Mouse (Mus musculus) testis, postnatal 14 days (tissue): ENCODE measurements around the gene Nek7.

Experiments
- DNase-seq: peaks from one replicate; pipeline ENCODE4 v3.0.0; 2021; ENCODE audit warnings: low spot score

Gene Nek7

DNA sequence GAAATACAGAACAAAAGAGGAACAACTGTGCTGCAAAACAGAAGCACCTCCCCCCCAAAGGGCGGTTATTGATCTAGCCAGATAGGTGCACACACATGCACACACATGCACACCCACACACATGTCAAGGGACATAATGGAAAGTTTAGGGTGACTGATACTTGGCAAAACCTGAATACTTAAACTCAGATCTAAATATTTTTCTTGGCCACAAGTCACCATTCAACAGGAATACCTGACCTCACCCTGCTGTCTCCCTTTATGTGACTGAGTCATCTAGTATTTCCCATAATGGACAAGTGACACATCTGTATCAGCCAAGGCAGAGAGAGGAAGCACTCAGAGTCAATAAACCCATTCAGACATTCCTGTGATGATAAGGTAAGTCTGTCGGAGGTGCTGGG, 48.9 kb downstream of the Nek7 start:
- DNase-seq, result no peak

DNA sequence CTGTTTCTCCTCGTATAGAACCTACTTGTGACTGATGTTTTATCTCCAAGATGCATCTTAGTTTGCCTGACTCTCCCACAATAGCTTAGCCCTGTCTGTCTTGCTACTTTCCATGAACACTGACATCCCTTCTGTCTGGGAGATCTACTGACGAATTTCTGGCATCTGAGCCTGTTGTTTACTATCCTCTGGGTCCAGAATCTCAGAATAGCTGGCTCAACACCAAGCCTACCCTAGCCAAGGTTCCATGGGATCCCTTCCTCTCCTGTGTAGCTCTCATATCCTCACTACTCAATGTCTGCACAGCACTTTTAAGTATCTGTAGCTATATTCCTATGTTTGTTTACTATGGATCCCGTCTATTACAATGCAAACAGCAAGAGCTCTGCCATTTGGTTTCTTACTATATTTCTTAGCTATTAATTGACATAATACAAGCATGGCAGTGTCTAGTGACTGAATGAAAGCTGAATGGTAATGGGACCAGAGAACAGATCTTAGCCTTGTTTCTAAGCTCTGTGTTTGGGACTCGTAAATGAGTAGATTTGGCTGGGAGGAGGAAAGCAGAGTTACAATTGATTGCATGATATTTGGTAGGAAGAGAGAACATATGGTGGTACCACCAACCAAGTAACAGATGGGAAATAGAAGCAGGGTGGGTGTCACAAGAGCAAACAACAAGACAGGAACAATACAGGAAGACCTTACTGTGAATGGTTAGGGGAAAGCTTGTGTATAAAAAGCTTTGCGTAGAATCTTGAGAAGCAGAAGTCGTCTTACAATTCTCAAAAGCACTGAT, 51.3 kb downstream of the Nek7 start:
- no peak for DNase-seq

DNA sequence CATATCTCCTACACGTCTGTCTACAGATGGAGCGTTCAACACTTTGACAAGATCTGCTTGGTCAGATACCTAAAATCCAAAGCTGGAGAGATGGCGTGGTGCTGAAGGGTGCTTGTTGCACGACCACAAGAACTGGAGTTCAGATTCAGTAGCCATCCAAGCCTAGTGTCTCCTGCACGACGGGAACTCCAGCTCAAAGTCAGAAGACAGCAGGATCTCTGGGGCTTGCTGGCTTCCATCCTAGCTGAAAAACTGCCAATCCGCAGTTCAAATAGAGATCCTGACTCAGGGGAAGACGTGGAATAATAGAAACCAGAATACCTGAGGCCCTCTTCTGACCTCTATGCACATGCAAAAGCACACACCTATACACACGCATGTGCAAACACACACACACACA, 52.0 kb downstream of the Nek7 start:
- no peak for DNase-seq

DNA sequence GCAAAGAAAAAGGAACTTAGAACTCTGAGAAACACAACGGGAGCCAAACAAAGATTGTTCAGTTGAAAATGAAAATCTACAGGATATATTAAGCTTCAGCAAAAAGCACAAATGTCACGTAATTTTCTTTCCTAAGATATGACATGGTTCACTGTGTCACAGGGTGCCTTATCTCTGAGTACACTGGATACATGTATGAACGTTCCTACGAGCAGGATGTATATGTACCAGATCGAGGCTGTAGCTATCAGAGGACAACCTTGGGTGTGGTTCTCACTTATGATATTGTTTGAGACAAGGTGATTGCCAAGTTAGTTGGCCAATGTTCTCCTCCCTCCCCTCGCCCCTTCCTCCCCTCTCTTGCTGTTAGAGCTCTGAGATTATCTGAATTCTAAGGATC, 55.3 kb downstream of the Nek7 start:
- DNase-seq, result no peak

DNA sequence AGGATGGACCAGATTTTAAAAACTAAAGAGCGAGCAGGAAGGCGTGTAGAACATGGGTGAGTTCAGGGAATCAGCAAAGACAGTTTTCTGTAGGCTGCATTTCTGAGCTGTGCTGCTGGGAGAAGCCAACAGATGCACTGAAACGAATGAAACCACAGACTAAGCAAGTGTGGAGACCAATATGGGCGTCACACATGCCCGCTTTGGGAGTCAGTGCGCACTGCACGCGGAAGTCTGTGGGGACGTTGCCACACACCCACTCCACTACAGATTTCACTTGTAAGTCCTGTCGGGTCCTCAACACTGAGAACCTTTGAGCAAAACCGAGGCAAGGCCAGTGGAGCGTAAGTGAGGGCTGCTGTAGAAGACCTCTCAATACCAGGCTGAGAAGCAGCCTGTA, 59.2 kb downstream of the Nek7 start:
- DNase-seq, result no peak

DNA sequence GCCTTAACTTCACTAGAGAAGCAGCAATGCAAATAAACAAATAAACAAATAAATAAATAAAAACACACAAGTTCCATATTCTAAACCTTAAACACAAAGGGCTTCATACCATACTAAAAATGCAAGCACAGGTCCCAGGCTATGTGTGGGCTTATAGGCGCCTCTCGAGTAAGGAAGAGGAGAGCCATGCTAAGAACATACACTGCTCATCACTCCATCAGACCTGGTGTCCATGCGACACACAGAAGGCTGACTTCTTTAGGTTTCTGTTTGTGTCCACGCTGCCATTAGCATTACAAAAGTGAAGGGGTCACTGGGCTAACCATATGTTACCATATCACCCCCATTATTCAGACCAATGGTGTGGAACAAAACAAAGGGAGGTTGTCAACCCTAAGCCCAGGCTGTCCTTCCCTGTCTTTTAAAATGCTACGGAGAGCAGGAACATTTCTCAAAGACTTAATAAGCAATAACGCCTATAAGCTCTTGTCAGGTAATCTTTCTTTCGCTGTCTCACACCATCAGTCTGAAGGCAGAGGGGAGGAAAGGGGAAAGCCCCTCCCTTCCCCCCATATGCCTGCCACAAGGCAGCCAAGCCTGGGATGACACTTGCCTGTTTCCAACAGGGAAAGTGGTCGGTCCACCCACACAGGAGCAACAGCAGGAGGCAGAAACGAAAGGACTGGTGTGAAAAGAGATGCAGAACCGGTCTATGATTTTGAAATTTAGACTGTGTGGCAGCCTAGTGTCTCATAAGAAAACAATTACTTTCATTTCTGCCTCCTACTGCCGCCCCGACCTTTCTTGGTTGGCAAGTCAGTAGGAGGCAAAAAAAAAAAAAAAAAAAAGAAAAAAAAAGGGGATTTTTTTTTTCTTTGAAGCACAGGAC, 60.5 kb downstream of the Nek7 start:
- no peak for DNase-seq

DNA sequence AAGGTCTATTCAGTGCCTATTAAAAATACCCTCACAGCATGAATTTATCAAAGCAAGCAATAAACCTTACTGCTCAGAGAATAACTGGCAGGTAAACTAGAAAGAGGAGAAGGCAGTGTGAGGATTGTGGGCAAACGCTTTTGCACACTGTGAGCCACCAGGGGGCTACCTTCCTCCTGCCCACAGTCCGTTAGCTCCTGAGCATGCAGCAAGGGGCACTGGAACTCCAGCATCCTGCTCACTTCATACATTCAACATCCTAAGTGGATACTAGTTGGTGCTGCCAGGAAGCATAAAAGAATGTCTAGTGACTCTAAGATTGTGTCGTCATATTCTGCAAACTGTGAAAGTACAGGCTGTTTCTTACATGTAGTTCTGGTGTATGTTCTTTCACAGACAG, 61.6 kb downstream of the Nek7 start:
- DNase-seq, result no peak

DNA sequence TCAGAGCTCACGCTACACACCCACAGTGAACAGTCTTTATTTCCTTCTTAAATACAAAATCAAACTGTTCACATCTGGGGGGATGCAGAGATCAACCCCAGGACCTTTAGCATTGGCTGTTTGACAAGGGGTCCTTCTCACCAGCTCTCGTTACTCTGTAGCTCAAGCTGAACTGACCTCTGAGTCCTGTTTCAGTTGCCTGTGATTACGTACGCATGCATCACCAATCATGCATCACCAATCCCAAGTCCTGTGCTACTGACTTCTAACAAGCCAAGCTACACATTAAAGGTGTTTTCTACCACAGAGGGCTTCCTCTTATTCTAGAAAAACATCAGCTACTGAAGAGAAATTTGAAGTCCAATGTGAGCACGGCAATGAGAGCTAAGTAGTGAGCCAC, 65.0 kb downstream of the Nek7 start:
- DNase-seq, result no peak

DNA sequence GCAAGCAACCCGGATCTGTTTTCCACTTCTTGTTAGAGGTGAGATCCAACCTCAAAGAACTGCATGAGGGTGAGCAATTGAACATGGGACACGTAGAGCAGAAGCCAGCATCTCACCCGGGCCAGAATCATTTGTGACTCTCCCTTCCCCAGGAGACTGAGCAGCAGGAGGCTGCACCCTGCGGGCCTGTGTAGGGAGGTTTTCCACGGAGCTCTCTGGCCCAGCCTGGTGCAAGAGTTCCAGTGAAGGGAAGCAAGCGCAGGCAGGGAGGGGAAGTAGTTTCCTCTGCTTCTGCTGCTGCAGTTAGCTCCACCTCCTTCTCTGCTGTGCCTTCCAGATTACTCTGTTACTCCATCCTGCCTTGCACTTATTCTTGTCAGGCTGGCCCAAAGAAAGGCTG, 69.8 kb downstream of the Nek7 start:
- no peak for DNase-seq

DNA sequence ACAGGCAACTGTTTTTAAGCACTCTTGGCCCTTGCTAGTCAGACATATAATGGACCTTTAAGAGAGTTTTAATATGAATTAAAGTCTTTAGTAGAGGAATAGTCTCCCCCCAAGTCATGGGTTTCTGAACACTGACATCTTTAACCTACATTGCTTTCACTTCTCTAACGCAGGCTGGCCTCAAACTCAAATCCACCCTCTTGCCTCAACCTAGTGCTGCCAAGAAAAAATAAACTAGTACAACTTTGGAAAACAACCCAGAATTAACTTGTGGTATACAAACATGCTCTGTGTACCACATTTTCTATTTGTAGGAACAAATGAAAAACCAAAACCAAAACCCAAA, 77.8 kb downstream of the Nek7 start:
- no peak for DNase-seq

DNA sequence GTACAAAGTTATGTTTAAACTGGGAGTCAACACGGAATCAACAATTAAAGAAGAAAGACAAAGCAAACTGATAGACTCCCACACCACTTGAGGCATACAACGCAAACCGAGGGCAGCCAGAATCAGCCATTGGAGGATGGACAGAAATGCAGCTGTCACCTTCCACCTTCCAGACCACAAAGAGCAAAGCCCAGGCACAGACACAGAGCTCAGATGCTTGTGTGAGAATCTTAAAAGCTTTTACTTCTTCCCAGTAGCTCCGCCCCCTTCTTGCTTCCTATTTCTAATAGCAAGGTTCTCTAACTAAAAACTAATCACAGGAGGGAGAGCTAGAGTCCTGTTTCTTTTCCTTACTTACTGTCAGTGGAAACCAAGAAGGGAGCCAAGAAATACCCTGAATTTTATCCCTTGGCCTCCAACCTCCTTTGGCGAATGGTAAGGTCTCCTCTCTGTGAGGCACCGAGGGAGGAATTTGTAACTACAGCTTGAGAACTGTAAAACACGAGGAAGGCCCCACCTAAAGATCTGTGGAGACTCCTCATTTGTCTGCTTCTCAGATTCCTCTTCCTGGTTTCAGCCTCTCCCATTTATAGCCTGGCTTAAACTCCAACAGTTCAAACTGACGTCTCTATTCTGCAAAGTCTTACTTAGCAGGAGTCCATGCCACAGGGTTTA, 78.3 kb downstream of the Nek7 start:
- no peak for DNase-seq

DNA sequence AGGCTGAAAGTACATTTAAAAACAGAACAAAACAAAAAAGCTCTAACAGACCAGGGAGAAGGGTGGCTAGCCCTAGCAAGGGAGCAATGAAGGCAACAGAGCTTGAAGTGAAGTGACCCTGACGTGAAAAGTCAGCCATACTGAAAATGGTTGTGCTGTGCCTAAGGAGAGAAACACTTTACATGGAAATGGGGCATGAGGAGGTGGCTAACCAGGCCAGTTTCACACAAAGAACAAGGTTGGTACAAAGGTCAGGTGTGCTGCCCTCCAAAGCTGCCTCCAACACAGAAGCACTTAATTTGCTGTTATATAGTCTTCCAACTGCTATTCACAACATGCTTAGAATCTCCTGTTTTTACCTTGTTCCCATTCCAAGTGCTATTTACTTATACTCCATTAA, 80.2 kb downstream of the Nek7 start:
- DNase-seq, result no peak

DNA sequence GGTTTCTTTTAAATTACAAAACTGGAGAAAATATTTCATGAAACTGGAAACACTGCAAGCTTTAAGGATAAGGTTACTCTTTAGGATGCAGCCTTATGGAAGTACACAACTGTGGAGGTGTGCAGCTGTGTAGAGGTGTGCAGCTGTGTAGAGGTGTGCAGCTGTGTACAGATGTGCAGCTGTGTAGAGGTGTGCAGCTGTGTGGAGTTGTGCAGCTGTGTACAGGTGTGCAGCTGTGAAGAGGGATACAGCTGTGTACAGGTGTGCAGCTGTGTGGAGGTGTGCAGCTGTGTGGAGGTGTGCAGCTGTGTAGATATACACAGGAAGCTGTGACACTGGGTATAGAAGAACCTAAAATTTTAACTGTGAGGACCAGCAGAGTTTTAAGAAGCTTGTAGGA, 81.7 kb downstream of the Nek7 start:
- no peak for DNase-seq

DNA sequence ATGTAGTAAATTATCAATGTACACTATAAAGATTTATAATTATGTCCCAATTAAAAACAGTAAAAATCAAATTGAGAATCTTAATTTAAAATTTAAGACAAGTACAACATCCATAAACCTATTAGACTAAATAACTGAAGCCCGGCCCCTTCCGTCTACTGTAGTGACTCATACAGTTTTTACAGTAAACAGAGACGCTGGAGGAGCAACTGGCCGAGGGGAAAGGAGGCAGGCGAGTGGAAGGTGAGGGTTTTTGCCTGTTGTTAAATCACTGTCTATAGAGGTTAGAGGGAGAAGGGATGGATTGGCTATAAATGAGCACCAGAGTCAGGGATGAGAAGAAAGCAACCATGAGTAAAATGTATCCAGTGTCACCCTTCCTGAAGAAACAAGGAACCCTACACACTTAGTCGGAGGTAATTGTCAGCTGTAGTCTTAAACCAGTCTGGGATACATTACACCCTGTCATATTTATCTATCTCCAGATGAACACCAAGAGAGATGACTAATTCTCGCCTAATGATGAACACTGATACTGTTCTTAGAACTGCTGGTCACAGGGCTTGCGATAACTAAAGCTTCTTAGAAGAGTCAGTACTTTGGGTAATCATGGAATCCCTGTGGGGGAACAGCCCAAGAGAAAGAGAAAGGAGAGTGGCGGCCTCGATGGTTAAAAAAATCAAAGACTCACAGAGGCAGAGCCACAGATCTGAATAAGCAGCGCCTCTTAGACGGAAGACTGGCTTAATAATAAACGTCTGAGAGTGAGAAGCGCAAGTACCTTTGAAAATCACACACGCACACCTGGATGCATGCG, 84.0 kb downstream of the Nek7 start:
- DNase-seq, result no peak

DNA sequence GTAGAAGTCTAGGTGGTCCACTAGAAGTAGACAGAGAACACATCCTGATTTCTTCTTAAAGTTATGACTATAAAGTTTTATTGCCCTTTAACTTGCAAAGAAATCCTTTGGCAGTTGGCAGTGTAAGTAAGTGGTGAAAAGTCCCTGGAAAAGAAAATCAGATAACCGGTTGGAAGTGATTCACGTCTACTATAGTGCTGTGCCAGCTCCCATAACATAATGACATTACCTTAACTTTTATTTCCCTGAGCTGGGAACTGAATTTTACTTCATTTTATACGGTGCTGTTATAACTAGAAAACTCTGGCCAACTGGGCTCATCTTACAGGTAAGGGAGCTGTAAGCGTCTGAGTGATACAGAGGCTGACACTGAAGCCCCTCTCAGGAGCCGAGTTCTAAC, 89.3 kb downstream of the Nek7 start:
- no peak for DNase-seq

DNA sequence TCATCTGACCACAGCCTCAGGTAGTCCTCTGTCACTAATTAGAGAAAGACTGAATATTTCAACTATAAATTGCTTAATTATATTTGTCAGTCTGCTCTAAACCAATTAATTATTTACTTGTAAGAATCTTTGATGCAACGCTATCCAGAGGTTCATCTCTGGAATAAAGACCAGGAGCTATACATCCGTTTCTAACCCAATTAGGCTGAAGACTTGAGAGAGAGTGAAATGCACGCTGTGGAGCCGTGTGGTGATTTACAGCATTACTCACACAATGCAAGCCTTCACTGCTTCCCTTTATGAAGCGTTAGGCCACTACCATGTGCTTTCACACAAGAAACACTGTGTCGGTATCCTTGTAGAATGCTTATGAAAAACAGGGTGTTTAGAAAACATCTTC, 96.0 kb downstream of the Nek7 start:
- DNase-seq, result no peak

DNA sequence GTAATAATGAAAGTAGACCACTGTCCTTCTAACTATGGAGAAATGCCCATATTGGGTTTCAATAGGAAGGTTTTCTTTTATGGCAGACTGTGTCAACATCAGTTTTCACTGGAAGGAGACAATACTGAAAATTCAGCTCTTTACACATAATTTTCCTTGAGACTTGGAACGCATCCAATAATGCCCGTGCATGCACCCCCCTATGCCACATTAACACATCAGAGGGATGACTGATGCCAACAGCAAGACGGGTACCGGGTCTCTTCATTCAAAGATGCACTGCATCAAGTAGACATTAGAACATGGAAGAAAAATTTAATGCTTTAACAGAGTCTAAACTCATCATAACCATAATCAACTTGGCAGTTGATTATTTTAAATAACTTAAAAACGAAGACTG, 101.7 kb downstream of the Nek7 start:
- DNase-seq, result no peak

DNA sequence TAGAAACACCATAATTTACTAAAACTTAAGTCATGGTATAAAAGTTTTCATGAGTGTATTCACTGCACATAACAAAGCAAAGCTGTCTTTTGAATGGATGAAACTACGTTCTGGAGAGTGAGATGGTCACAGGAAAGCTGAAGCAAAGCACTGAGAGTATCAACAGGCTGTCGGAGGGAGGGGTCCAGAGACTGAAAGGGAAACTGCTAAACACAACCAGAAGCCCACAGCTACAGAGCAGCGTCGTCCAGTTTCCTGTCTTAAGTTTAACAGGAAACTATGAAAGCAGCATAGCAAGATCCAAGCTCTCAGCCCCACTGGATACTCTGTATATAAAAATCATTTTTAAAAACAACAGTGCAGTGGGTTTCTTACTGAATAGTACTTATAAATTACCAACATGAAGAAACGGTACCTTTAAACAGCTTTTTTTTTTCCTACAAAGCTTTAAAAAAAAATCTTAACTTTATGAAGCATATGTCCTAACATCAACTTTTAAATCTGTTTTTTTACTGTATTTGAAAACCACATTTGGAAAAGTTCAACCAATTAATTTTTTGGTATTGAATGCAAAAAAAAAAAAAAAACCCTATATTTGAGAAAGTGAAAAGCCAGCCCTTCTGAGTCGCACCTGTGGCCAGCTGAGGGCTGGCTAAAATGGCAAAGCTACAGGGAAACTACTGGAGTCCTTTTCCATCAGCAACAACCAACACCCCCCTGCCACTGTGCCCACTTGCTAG, 102.4 kb downstream of the Nek7 start:
- no peak for DNase-seq

DNA sequence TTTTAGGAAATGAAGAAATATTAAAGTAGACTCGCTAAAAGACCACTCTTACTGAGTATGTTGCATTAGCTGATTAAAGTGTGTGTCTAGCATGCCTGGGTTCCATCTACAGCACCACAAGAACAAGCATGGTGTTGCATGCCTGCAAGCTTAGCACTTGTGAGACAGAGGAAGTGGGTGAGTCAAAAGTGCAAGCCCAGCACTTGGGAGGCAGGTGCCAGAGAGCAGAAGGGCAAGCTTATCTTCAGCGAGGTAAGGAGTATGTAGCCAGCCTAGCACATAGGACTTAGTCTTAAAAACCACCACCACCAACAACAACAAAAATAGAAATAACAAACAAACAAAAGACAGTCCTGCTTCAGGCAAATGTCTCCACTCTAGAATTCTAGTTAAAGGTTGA, 103.0 kb downstream of the Nek7 start:
- DNase-seq, result no peak

DNA sequence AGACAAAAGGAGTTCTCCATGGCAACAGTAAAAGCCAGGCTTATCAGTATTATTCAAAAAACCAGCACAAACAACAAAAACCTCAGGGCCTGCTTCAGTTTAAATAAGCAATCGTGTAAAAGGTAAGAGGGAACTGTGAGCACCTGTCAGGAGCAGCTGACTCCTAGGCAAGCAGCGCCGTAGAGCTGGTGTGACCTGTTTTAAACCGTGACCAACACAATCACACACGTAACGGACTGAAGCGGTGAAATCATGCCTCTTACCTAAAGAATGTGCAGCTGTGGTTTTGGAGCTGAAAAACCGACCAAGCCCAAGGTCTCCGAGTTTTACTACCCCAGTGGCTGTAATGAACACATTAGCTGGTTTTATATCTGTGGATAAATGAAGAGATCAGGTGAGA, 104.6 kb downstream of the Nek7 start:
- DNase-seq, result no peak

DNA sequence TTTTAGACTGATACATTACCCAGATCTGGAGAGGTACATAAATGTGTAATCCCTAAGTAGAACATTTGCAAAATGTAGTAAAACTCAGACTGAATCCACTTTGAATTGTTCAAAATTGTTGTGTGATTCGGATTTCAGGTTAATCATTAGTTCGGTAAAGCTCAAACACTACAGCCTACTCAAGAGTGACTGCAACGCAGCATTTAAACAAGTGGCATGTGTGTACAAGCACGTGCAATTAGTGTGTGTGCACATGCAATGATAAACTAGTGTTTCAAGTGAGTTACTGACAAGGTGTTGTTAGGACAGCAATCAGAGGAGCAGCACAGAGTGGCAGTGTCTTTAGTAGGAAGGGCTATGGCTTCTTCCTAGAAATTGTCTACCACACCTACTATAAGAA, 106.0 kb downstream of the Nek7 start:
- DNase-seq, result no peak

DNA sequence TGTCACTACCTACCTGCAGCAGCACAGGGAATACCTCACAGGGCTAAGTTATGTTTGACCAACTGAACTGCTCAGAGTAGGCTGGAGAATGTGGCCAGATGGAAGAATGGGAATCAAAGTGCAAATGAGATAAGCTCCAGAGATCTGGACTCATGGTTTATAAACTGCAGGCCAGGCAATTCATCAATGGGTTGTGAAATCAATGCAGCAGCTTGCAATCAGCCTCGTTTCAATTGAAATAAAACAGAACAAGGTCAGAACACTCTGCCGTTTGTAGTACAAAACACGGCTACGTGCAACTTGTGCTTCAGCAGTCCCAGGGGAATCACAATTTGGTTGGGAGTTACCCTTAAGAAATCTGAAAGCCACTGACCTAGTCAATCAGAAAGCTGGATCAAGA, 109.4 kb downstream of the Nek7 start:
- no peak for DNase-seq
